Mouse (Mus musculus): ENCODE measurements at regions not wholly inside any gene's neighbourhood (a gene's known extent, or its start where the extent isn't known, plus 50 kb on each side); places are given as distances from the start of the nearest gene placed in this dataset.
A peak's percentile ranks its signal among the peaks of the same experiment; 100 is the strongest.

DNA sequence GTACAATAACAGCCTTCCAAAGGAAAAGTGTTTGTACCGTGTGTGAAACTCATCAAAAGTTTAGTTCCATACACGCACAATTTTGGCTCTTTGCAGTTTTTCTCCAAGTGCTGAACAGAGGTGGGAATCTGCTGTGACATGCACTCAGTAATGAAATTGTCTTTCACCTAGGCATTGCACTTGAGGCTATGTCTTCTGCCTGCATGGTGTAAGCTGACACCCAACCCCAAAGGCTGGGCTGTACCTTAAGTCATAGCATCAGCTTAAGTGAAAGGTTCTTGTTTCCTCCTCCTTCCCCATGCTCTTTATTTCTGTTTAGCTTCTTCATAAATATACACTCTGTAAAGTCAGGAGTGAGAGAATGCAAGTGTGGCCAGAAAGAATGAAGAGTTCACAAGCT is 313.1 kb downstream of the Spry2 start:
- no peak for ATAC-seq (ENCODE audit: low FRiP score)
- Histone ChIP-seq H3K4me1 (peaks cover 7% of the 10 kb centered on the region), H3K4me3 (replicated peaks) (no peak overlapping the region), H3K9ac (no peak overlapping the region), H3K27ac (no peak overlapping the region), H3K4me2 (no peak overlapping the region), H3K9me3 (no peaks in the 10 kb centered on the region), H3K27me3 (no peaks in the 10 kb centered on the region; the same call in 1 of the 2 replicates), H3K36me3 (replicated peaks) (no peaks in the 10 kb centered on the region)
- WGBS: 90% methylated on average over 2 of the region's 2 CpGs

- 81% methylated on average over 4 of the region's 4 CpGs for WGBS
These were observed 317.9 kb downstream of the Ndfip2 start for GRCm38 (mm10) chr14:105576266-105576665.

GRCm38 (mm10) chr14:105572036-105572891 is 313.9 kb downstream of the Ndfip2 start:
- Histone ChIP-seq H3K4me1 (peaks cover 6% of the 10 kb centered on the region; the same call in 1 of the 2 replicates), H3K36me3 (replicated peaks) (no peaks in the 10 kb centered on the region), H3K27me3 (0 out of 2 replicates have a peak, but pooled peaks cover 5% of the 10 kb centered on the region), H3K9ac (no peak overlapping the region), H3K27ac (no peak overlapping the region), H3K4me2 (no peak overlapping the region), H3K9me3 (no peaks in the 10 kb centered on the region), H3K4me3 (replicated peaks) (no peak overlapping the region)
- no peak for ATAC-seq (ENCODE audit: low FRiP score)
- WGBS: 40% methylated on average over 18 of the region's 18 CpGs

More at GRCm38 (mm10) chr14:105576266-105576665, 317.9 kb downstream of the Ndfip2 start:
- Histone ChIP-seq H3K4me3 (replicated peaks) (no peak overlapping the region), H3K9me3 (no peaks in the 10 kb centered on the region), H3K36me3 (replicated peaks) (no peaks in the 10 kb centered on the region), H3K4me2 (no peak overlapping the region), H3K9ac (no peak overlapping the region), H3K4me1 (peaks cover 6% of the 10 kb centered on the region; the same call in 1 of the 2 replicates), H3K27me3 (no peaks in the 10 kb centered on the region), H3K27ac (no peak overlapping the region)
- no peak for ATAC-seq (ENCODE audit: low FRiP score)

DNA sequence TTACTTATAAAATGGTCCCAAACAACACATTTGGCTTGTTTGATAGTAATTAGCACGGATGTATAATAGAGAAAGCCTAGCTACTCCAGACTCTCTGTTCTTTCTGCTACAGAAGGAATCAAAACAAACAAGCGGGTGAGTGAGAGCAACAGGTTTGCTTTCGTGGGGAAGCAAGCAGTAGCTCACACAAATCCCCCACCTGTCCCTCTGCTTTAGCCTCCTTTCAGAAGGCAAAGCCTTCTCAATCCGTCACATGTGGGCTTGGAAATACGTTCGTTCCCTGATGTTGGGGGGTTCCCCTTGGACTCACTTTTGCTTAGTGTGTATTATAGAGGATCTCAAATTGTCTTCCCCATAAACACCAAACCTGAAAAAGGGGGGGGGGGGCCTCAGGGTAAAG is 311.8 kb downstream of the Ndfip2 start:
- 0 out of 2 replicates have a peak, but pooled peaks cover 5% of the 10 kb centered on the region for H3K27me3 ChIP-seq
- no peak overlapping the region for H3K4me3 ChIP-seq (replicated peaks)
- H3K9me3 ChIP-seq: no peaks in the 10 kb centered on the region
- H3K9ac ChIP-seq: no peak overlapping the region
- no peak overlapping the region for H3K27ac ChIP-seq
- no peaks in the 10 kb centered on the region for H3K36me3 ChIP-seq (replicated peaks)
- H3K4me1 ChIP-seq: peaks cover 6% of the 10 kb centered on the region; the same call in 1 of the 2 replicates
- 56% methylated on average over 6 of the region's 6 CpGs for WGBS
- no peak overlapping the region for H3K4me2 ChIP-seq
- ATAC-seq (ENCODE audit: low FRiP score): no peak

- H3K27me3 ChIP-seq: 0 out of 2 replicates have a peak, but pooled peaks cover under 1% of the 10 kb centered on the region
- H3K9ac ChIP-seq: no peak overlapping the region
- WGBS: 90% methylated on average over 16 of the region's 16 CpGs
- no peak overlapping the region for H3K4me3 ChIP-seq (replicated peaks)
- H3K27ac ChIP-seq: no peak overlapping the region
- H3K4me2 ChIP-seq: no peak overlapping the region
- no peaks in the 10 kb centered on the region for H3K36me3 ChIP-seq (replicated peaks)
- no peaks in the 10 kb centered on the region for H3K9me3 ChIP-seq
- no peak for ATAC-seq (ENCODE audit: low FRiP score)
- H3K4me1 ChIP-seq: no peaks in the 10 kb centered on the region
These were observed 307.5 kb downstream of the Ndfip2 start for GRCm38 (mm10) chr14:105565827-105566226.

DNA sequence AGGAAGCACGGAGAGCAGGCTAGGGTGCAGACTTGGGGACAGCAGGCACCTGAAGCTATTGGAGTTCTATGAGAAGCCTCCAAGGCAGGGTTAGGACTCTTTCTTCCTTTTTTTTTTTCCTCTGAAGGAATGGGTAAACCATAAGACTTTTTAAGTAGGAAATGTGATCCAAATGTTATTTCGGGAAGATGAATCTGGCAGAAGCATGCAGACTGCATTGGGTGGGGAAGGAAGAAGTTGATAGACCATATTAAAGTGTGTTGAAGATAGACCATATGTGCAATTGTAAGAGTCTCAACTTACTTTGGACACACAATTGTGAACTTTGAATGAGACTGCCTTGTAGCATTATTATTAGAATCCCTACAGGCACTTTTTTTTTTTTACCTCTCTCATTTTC is 304.5 kb downstream of the Ndfip2 start:
- WGBS: 93% methylated on average over 2 of the region's 2 CpGs
- H3K9me3 ChIP-seq: no peaks in the 10 kb centered on the region
- no peak overlapping the region for H3K9ac ChIP-seq
- H3K4me1 ChIP-seq: no peaks in the 10 kb centered on the region
- no peak overlapping the region for H3K4me2 ChIP-seq
- H3K4me3 ChIP-seq (replicated peaks): no peak overlapping the region
- no peak for ATAC-seq (ENCODE audit: low FRiP score)
- no peaks in the 10 kb centered on the region for H3K36me3 ChIP-seq (replicated peaks)
- no peak overlapping the region for H3K27ac ChIP-seq
- no peaks in the 10 kb centered on the region for H3K27me3 ChIP-seq

DNA sequence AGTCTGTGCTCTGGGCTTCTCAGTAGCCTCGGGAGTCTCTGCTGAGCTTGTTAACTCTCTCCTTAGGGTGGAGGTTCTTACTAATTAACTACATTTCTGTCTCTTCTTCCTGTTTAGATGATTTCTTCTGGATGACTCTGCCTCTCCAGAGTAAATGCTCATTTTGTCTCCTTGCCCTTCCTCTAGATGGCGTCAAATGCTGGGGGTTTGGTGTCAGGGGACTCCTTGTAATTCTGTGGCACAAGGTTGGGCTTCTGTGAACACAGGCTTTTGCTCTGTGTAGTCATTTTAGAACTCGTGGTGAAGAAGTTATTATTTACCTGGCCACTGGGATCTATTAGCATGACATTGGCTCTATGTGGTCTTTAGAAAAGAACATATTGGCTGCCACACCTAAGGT is 298.4 kb downstream of the Ndfip2 start:
- Histone ChIP-seq H3K4me2 (no peak overlapping the region), H3K27ac (no peak overlapping the region), H3K27me3 (no peaks in the 10 kb centered on the region), H3K36me3 (replicated peaks) (no peaks in the 10 kb centered on the region), H3K4me3 (replicated peaks) (no peak overlapping the region), H3K9me3 (no peaks in the 10 kb centered on the region), H3K4me1 (no peaks in the 10 kb centered on the region), H3K9ac (no peak overlapping the region)
- no peak for ATAC-seq (ENCODE audit: low FRiP score)
- 84% methylated on average over 3 of the region's 3 CpGs for WGBS

- Histone ChIP-seq H3K27me3 (peaks cover 12% of the 10 kb centered on the region; the same call in 1 of the 2 replicates), H3K4me1 (peaks cover 11% of the 10 kb centered on the region), H3K4me2 (no peak overlapping the region), H3K9me3 (no peaks in the 10 kb centered on the region), H3K4me3 (replicated peaks) (no peak overlapping the region), H3K9ac (no peak overlapping the region), H3K27ac (no peak overlapping the region), H3K36me3 (replicated peaks) (no peaks in the 10 kb centered on the region)
- WGBS: 81% methylated on average over 3 of the region's 3 CpGs
- ATAC-seq (ENCODE audit: low FRiP score): no peak
These were observed 285.7 kb downstream of the Ndfip2 start for GRCm38 (mm10) chr14:105544066-105544465.

DNA sequence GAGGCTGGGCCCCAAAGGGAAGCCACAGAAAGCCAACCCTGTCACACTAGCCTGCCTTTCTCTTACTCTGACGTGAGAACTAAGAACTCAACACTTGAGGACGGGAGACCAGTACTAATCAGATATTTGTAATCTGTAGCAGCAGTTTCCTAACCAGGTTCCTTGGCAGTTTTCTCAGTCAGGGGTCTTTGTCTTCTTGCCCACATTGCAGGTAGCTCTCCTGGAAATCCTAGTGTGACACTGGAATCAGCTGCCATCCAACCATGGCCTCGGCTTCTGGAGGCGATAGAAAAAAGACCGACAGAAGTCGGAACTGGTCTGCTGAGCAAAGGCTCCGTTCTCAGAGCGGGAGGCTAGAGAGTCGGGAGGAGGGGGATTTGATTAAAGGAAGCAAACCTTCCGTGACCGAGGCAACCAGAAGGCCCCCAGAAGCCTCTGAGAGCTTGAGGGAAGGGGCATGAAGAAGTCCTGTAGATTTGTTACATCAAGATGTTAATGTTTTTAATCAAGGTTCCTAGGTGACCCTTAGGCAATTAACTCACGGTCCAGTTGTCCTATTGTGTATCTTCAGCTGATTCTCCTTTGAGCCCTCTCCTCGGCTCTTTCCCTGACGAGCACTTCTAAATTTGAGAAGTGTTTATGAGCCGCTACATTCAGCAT is 284.2 kb downstream of the Ndfip2 start:
- ATAC-seq (ENCODE audit: low FRiP score): peak; percentile 65
- WGBS: 2% methylated on average over 15 of the region's 15 CpGs
- Histone ChIP-seq H3K4me1 (peaks cover 11% of the 10 kb centered on the region), H3K4me3 (replicated peaks) (peak overlapping the region; percentile 27), H3K27ac (0 out of 2 replicates have a peak overlapping the region, but pooled peaks have one; percentile 8), H3K9me3 (no peaks in the 10 kb centered on the region), H3K9ac (peak overlapping the region; percentile 17; the same call in 1 of the 2 replicates), H3K36me3 (replicated peaks) (no peaks in the 10 kb centered on the region), H3K4me2 (peak overlapping the region; percentile 48), H3K27me3 (peaks cover 12% of the 10 kb centered on the region; the same call in 1 of the 2 replicates)

DNA sequence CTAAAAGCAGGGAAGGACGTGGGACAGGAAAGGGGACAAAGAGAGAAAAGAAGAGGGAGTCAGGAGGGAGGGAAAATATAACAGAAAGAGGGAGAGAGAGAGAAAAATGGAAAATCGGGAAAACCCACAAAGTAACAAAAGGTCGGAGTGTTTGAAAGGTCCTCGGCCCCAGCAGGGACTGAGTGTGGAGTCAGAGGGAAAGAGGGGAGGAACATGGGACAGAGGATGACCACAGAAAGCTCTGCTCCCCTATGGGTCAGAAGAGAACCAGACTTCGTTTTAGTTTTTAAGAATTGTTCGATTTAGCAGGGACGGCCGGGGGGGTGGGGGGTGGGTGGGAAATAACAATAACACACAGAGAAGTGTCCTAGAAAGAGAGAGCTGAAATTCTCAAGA is 283.7 kb downstream of the Ndfip2 start:
- H3K4me3 ChIP-seq (replicated peaks): no peak overlapping the region

GRCm38 (mm10) chr14:105532168-105532745 is 273.9 kb downstream of the Ndfip2 start:
- ATAC-seq (ENCODE audit: low FRiP score): no peak
- Histone ChIP-seq H3K27me3 (no peaks in the 10 kb centered on the region), H3K9me3 (no peaks in the 10 kb centered on the region), H3K27ac (no peak overlapping the region), H3K4me3 (replicated peaks) (no peak overlapping the region), H3K36me3 (replicated peaks) (no peaks in the 10 kb centered on the region), H3K4me2 (no peak overlapping the region), H3K4me1 (no peaks in the 10 kb centered on the region), H3K9ac (no peak overlapping the region)
- 85% methylated on average over 10 of the region's 10 CpGs for WGBS

More for the DNA sequence above, 283.7 kb downstream of the Ndfip2 start:
- peaks cover 12% of the 10 kb centered on the region; the same call in 1 of the 2 replicates for H3K27me3 ChIP-seq
- no peaks in the 10 kb centered on the region for H3K9me3 ChIP-seq
- H3K36me3 ChIP-seq (replicated peaks): no peaks in the 10 kb centered on the region
- ATAC-seq (ENCODE audit: low FRiP score): no peak; the same call in 1 of the 2 replicates
- no peak overlapping the region for H3K9ac ChIP-seq
- no peak overlapping the region for H3K27ac ChIP-seq
- H3K4me1 ChIP-seq: peaks cover 11% of the 10 kb centered on the region
- 33% methylated on average over 8 of the region's 8 CpGs for WGBS
- H3K4me2 ChIP-seq: peak overlapping the region; percentile 48

DNA sequence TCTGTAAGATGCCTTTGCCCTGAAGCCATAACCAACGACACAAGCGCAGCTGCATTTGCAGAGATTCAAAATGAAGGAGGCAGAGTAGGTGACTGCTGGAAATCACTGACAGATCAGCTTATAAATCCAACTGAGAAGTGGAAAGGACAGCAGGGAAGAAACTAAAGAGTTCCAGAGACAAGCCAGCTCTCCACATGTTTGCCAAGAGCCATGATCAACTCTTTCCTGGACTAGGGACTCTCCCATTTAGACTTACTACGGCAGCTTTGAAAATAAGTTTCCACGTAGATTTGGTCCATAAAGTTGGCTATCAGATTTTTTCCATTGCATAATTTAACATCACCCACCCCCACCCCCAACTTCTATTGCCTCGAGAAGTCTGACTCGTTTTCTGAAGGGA is 269.7 kb downstream of the Ndfip2 start:
- Histone ChIP-seq H3K4me3 (replicated peaks) (no peak overlapping the region), H3K27me3 (no peaks in the 10 kb centered on the region), H3K9me3 (no peaks in the 10 kb centered on the region), H3K4me2 (no peak overlapping the region), H3K36me3 (replicated peaks) (no peaks in the 10 kb centered on the region), H3K4me1 (no peaks in the 10 kb centered on the region), H3K27ac (no peak overlapping the region), H3K9ac (no peak overlapping the region)
- WGBS: 81% methylated on average over 6 of the region's 6 CpGs
- ATAC-seq (ENCODE audit: low FRiP score): no peak
